Mouse (Mus musculus): ENCODE data around the gene Tubb4b.

DNA sequence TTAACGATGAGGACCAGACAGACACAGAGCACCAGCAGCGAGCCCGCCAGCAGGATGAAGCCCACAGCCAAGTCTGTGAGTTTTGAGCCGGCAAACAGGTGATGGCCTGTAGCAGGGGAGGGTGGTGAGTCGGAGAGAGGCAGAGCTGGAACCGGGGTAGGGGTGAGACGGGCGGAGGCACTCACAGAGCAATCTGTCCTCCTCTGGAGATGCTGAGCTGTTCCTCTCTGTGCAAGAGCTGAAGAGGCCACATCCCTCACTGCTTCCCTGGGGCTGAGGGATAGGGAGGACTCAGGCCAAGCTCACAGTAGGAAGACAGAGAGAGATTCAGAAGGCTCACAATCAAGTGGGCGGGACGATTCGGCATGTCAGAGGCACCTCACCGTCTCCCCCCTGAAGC, 6.5 kb upstream of the Tubb4b start:
- TF ChIP-seq CTCF (IDR thresholded peaks at IDR 0.05; ENCODE audit: control insufficient read depth, insufficient read depth, low read length) (no peak), POLR2A (IDR thresholded peaks at IDR 0.05; ENCODE audit: borderline replicate concordance, control insufficient read depth, low read depth, low read length) (no peak)
